Mouse (Mus musculus): Measurements from ENCODE around the gene Fam19a2. TPM values are rescaled to one million over a fixed set of nuclear protein-coding genes. Genes with fewer than 3 reads are reported as not detected.

Gene Fam19a2
- total RNA-seq, 2 experiments from 2014 or later: not detected

GRCm38 (mm10) chr10:123383277-123383676 lies 119.5 kb downstream of the Fam19a2 start:
- no peak for ATAC-seq (ENCODE audit: poor library complexity, severe bottlenecking)

- no peak for ATAC-seq (ENCODE audit: poor library complexity, severe bottlenecking)
Observed at GRCm38 (mm10) chr10:123385641-123386040, 121.8 kb downstream of the Fam19a2 start.

DNA sequence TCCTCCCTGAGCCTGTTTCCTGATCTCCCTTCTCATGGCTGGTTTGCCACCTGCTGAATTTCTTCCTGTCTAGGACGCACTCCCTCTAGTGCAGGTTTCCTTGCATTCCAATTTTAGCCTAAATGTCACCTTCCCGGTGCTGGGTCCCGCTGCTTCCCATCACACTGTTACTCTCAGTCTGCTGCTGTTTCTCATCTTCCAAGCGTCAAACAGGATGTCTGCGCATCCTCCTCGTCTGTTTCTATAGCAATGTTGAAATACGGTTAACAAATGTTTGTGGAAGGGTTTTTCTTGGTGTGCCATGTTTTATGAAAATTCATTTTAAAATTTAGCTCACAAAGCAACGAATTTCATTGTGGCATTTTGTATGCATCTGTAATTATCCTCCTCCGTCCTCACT lies 131.6 kb downstream of the Fam19a2 start:
- ATAC-seq (ENCODE audit: poor library complexity, severe bottlenecking): no peak

GRCm38 (mm10) chr10:123398136-123398535 lies 134.3 kb downstream of the Fam19a2 start:
- no peak for ATAC-seq (ENCODE audit: poor library complexity, severe bottlenecking)

DNA sequence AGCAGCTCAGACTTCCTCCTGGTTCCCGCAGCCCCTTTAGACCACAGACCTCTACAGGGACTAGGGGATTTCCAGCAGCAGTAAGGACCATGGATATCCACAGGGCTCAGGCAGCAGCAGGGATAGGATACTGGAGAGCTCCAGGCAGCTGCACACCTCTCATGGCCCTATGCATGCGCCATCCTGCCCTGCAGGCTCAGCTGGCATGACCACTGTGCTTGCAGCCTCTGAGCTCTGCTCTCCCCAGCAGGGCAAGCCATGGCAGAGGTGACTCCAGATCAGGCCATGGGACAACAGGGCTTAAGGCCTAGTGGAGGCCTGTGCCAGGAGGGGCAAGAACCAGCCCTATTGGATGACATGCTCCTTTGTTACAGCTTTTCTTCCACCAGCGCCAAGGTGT lies 137.4 kb downstream of the Fam19a2 start:
- ATAC-seq (ENCODE audit: poor library complexity, severe bottlenecking): no peak

GRCm38 (mm10) chr10:123402460-123402859 lies 138.7 kb downstream of the Fam19a2 start:
- no peak for ATAC-seq (ENCODE audit: poor library complexity, severe bottlenecking)

GRCm38 (mm10) chr10:123414953-123415352 lies 151.2 kb downstream of the Fam19a2 start:
- no peak for ATAC-seq (ENCODE audit: poor library complexity, severe bottlenecking)

GRCm38 (mm10) chr10:123416024-123416423 lies 152.2 kb downstream of the Fam19a2 start:
- ATAC-seq (ENCODE audit: poor library complexity, severe bottlenecking): no peak

GRCm38 (mm10) chr10:123418616-123419173 lies 154.9 kb downstream of the Fam19a2 start:
- ATAC-seq (ENCODE audit: poor library complexity, severe bottlenecking): no peak

DNA sequence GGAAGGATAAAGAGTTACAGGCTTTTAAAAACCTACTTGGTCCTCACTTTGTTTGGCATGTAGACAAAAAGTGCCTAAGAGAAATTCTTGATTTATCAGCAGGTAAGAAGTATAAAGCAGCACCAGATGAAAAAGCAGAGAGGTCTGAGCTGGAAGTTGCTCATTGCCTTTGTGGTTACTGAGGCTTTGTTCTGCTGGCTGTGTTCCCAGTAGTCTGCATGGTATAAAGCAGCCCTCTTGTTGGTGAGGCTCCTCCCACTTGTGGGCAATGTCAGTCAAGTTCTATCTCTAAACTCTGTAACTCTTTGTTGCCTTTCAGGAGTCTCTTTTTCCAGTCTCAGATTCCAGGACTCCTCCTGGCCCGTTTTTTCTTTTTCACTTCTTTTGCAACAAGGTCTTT lies 156.5 kb downstream of the Fam19a2 start:
- ATAC-seq (ENCODE audit: poor library complexity, severe bottlenecking): no peak

DNA sequence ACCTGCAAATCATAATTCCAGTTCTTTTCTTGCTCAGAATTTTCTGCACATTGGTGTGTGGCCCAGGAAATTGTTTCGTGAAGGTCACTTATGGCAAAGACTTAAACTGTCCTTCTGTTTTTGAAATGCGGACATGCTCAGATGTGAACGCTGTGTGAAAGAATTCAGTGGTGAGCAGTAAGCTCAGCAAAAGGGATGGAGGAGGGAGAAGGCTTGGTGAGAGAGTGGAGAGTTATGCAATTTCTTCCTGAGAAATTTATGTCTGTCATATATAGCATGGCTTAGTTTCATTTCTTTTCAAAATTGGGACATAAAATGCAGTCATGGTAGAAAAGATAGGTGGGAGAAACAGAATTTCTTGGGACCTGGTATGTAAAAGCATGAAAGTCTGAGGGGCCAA lies 160.7 kb downstream of the Fam19a2 start:
- no peak for ATAC-seq (ENCODE audit: poor library complexity, severe bottlenecking)

- no peak for ATAC-seq (ENCODE audit: poor library complexity, severe bottlenecking)
Observed at GRCm38 (mm10) chr10:123426527-123427363, 162.9 kb downstream of the Fam19a2 start.

- ATAC-seq (ENCODE audit: poor library complexity, severe bottlenecking): no peak
Observed at GRCm38 (mm10) chr10:123431569-123431968, 167.8 kb downstream of the Fam19a2 start.

DNA sequence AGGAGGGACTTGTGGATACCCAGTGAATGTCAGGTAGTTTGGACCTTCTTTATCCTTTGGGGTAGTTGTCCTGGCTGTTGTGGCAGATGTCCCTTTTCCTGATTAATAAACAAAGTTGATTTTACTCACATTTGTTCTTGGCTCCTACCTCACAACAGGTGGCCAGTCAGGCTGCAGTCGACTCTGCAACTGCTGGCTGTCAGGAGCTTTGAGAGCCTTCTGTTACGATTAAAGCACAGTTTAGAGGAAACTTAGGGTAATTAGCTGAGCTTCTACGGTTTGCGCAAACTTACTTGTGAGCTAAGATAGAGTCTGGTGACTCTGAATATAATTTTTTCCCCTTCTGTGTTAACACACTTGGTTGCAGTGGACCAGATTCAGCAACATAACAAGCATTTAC lies 173.8 kb downstream of the Fam19a2 start:
- no peak for ATAC-seq (ENCODE audit: poor library complexity, severe bottlenecking)

DNA sequence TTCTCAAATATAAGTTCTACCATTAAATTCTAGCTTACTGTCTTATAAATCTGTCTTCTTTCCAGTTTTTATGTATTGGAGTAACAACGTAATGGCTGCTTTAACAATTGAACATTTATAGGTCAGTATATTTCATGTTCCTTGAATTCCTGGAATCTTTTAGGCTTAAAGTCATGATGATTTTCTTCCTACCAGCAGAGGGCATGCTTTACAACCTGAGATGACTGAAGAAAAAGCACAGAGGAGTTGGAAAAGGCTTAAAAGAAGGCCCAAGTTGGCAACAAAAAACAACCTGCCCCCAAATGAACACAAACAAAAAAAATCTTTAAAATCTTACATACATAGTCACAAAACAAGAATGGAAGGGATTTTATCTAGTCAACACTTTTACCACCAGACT lies 193.0 kb downstream of the Fam19a2 start:
- no peak for ATAC-seq (ENCODE audit: poor library complexity, severe bottlenecking)

GRCm38 (mm10) chr10:123460466-123460865 lies 196.7 kb downstream of the Fam19a2 start:
- ATAC-seq (ENCODE audit: poor library complexity, severe bottlenecking): no peak

DNA sequence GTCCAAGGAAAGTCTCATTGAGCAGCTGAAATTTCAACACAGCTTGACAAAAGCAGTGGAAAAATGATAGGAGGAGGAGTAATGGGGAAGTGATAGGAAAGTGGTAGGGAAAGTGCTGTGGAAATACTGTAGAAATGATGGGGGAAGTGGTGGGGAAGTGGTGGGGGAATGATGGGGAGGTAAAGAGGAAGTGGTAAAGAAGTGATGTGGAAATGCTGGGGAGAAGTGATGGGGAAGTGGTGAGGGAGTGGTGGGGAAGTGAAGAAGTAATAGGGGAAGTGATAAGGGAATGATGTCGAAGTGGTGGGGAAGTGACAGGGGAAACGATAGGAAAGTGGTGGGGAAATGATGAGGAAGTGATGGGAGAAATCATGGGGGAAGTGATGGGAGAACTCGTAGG lies 198.5 kb downstream of the Fam19a2 start:
- ATAC-seq (ENCODE audit: poor library complexity, severe bottlenecking): peak; percentile 59

DNA sequence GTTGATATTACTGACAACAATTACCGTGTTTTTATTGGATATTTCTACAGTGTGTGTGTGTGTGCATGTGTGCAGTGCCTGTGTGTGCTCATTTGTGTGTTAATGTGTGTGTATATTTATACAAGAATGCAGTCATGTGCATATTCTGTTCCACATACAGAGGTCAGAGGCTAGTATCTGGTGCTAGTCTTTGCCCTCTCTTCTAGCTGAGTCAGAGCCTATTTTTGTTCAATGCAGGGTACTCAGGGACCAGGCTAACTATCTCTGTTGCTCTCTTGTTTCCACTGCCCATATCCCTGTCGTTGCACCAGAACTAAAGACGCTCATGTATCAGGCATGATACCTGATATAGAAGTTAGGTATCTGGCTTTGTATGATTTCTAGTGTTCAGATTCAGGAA lies 251.0 kb downstream of the Fam19a2 start:
- no peak for ATAC-seq (ENCODE audit: poor library complexity, severe bottlenecking)

DNA sequence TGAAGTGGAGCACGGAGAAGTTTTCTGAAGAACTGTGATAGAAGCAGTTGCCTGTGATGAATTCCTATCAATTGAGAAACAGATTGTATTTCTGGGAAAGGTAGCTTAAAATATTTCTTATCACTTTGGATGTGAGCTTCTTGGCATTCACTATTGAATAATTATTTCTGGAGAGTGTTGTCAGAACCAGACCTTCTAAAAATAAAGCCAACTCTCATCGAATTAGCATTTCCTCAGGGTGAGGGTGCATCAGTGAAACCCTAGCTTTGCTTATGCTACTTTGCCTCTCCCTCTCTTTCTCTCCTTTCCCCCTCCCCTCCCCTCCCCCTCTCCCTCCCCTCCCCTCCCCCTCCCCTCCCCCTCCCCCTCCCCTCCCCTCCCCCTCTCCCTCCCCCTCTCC lies 256.8 kb downstream of the Fam19a2 start:
- no peak for ATAC-seq (ENCODE audit: poor library complexity, severe bottlenecking)

DNA sequence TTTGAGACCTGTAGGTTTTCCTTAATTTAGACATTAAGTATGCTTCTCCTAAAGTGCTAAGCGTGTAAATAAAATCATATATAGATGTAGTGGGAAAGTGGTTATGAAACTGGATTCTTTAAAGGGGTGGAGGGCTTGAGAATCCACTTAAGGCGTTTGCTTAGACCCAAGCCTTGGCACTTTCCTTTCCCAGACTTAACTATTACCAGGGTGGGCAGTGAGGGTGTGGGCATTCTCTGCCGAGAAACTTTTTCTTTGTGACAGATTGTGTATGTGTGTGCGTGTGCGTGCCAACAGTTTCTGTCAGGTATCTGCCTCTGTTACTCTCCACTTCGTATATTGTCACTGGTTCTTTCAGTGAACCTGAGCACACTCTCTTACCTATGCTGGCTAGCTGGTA lies 257.4 kb downstream of the Fam19a2 start:
- no peak for ATAC-seq (ENCODE audit: poor library complexity, severe bottlenecking)

- ATAC-seq (ENCODE audit: poor library complexity, severe bottlenecking): no peak
Observed at GRCm38 (mm10) chr10:123525424-123525823, 261.6 kb downstream of the Fam19a2 start.

- no peak for ATAC-seq (ENCODE audit: poor library complexity, severe bottlenecking)
Observed at GRCm38 (mm10) chr10:123526059-123526458, 262.3 kb downstream of the Fam19a2 start.

- ATAC-seq (ENCODE audit: poor library complexity, severe bottlenecking): no peak
Observed at GRCm38 (mm10) chr10:123536143-123536542, 272.3 kb downstream of the Fam19a2 start.
